Mouse (Mus musculus): ENCODE data around the gene Gm11077. TPM values are rescaled to one million over a fixed set of nuclear protein-coding genes. Genes with fewer than 3 reads are reported as not detected.

Gene Gm11077
- not detected for total RNA-seq (2021)
- long read RNA-seq, experiment 1, result 0 reads
- long read RNA-seq, experiment 2, partial matches to known transcripts, result 0 of 1 reads
- long read RNA-seq, experiment 2, other reads (novel, unspliced or antisense), result 1 of 1 reads

DNA sequence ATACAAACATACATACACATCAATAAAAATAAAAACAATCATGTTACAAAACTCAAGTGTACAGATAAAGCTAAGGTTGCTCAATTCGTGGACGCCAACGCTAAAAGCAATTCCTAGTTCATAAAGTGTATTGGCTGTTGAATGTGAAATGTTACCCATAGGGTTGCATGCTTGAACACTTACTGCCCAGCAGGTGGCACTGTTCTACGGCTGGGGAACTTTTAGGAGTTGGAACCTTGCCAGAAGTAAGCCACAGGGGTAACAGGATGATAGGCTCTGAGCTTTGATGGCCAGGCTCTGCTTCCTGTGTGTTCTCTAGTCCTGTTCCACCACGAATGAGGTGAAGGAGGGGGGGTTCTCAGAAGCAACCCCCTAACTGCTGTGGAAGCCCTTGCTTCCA, at the start of gene Gm11077:
Gene Gm11077, plus strand, starts transcription at position 13 of the 400 bp plus-strand sequence.
- no peak for DNase-seq (ENCODE audit: low spot score in 2 of 2)

DNA sequence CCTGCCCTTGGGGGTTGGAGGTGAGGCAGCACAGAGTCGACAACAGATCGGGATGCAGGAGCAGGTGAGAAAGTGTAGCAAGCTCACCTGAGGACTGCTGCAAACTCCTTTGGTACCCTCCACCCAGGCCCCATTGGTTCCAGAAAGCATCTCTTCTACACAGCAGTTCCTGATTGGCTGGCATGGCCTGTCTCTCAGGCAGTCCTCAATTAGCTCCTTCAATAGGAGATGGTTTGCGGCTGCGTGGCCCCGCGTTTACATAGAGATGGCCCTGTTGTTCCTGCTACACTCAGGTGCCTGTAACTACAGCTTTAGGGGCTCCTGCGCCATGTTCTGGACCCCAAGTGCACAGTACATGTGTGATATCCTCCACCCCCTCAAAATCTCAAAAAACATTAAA, 48.4 kb upstream of the Gm11077 start:
- DNase-seq (ENCODE audit: low spot score in 2 of 2), result no peak

DNA sequence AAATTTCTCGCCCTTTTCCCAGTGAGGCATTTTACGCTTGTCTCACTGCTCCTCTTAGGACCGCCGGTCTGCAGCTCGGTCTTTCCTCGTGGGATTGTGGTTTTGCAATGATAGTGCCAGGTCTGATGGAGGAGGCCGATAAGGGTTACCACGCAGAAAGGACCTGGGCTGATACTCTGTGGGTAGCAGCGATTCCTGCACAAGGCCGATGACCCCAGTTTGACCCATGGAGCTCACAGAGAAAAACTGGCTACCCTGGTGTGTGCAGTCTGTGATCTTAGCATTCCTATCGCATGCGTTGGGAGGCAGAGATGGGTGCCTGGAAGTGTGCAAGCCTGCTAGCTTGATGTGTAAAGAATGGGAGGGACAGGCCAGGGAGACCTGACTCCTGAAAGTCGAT, 46.3 kb upstream of the Gm11077 start:
- DNase-seq (ENCODE audit: low spot score in 2 of 2), result no peak

DNA sequence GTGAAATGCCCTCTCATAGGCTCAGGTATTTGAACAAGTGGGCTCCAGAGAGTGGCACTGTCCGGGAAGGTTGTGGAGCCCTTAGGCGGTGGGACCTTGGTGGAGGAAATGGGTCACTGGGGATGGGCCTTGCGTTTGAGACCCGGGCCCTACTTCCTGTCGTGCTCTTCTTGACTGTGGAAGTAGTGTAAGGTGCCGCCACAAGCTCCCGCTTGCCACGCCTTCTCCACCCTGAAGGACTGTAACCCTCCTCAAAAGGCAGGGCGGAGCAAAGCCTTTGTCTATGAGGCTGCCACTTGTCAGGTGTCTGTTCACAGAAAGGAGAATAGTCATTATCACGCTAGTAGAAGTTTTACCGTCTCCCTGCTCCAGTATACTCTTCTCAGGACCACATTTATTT, 44.7 kb upstream of the Gm11077 start:
- no peak for DNase-seq (ENCODE audit: low spot score in 2 of 2)

DNA sequence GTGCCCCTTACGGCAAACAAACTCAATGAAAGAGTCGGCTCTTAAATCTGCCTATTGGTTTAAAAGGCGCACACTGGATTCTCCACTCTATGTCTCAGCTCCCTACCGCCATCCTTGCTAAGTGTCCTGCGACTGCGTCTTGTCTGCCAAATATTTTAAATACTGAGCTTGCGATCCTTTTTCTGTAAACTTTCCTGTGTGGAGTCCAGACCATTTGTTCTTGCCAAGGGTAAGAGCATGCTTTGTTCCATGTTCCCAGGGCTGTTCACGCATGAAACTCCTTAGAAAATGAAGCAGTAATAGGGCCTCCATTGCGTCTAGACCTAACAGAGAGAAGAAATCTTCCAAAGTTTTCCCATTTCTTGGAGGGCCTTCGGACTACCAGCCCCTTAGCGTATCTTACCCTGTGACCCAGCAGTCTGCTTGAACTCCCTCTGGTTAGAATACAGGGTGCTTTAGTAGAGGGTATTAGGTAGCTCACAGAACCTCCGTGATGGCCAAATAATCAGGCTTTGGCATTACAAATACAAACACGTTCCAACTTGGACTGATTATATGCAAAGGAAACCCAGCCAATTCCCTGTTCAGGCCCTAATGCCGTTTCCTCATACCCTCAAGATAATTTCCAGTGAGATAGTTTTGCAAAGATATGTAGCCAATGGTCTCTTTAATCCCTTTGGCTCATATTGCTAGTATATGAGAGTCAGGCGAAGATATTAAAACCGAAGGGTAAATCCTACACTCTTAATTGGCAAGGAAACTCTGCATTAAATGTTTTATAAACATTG, 39.3 kb upstream of the Gm11077 start:
- DNase-seq (ENCODE audit: low spot score in 2 of 2), result no peak

DNA sequence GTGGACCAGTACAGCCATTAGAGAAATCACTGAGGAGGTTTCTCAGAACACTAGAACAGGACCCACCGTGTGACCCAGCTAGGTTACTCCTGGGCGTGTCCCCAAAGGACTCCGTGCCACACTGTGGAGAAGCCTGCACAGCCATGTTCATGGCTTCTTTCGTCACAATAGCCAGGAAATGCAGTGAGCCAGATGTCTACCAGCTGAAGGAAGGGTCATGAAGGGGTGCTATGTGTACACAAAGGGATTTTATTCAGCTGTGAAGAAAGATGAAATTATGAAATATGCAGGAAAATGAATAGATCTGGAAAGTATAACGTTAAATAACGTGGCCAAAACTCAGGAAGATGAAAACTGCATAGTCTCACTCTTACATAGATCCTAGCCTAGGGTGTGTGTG, 36.9 kb upstream of the Gm11077 start:
- no peak for DNase-seq (ENCODE audit: low spot score in 2 of 2)

DNA sequence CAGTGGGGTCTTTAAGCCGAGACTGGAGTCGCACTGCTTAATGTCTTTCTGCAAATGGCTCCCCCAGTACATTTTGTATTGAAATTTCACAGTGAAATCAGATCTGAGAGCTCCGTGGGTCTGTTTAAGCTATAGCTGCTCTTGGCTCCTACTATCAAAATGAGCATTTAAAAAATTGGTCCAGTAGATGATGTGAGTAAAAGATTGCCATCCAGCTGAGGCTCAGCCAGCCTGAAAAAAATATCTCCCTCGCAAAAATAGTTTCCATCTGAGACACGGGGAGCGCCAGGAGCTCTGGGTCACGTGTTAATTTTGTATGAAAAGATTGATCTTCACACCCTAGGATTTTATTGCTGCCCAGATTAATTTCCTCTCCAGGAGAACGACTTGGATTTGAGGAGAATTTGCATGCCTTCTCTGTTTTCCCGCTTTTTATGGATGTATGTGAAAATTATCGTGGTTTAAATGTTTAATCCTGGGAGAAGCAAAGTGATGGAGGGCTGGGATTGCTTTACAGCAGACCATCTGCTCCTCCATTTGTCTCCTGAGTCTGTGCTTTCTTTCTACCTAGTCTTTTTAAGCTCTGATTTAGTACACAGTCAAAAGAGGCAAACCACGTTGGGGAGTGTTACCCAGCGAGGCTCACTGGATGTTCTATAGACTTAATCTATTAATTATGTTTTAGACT, 32.7 kb upstream of the Gm11077 start:
- DNase-seq (ENCODE audit: low spot score in 2 of 2), result no peak

DNA sequence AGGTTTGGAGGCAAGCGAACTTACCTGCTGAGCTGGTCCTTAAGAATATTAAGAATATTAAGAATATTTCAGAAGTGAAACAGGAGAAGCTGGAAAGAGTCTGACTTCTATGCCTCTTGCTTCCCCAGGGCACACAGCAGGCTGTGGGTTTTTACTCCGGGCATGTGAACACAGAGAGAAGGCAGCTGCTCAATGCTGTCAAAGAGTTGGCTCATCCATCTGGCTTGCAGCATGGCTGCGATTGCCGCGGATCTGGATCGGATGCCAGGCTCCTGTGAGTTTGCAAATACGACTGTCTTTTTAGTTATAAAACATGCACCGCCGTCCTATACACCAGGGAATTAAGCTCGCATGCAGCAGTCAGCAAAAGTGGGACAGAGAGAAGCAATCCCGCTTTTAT, 31.1 kb upstream of the Gm11077 start:
- peak in 1 of 2 experiments; percentile 68 for DNase-seq (ENCODE audit: low spot score in 2 of 2)

DNA sequence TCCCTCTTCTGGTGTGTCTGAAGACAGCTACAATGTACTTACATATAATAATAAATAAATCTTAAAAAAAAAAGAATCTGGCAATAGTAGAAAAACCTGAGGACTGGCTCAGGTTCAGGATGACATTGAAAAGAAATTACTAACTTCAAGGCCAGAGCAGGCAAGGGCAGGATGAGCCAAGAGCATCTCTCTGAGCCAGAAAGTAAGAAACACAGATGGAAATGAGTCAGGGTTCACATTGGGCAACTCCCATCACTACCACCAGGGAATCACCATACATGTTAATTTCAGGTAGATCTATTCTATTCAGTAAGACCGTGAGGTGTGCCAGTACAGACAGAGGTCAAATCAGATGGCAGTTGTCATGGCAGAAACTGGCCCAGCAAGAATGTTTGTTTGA, 30.5 kb upstream of the Gm11077 start:
- no peak for DNase-seq (ENCODE audit: low spot score in 2 of 2)

DNA sequence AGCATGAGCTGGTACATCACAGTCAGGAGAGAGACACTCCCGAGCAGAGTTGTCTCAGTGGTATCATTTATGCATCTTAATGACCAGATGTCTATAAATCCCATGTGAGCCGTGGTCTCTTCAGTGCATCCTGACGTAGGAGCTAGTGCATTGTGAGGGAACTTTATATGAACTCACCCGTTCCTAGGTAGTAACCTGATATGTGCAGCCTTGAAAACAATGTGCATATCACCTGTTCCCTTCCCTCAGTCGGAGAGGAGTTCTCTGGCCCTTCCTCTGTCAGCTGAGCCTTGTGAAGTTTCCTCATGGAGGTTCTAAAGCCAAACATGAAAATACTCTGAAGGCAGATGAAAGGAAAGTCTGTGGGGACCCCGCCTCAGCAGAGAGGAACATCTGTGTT, 27.8 kb upstream of the Gm11077 start:
- no peak for DNase-seq (ENCODE audit: low spot score in 2 of 2)

DNA sequence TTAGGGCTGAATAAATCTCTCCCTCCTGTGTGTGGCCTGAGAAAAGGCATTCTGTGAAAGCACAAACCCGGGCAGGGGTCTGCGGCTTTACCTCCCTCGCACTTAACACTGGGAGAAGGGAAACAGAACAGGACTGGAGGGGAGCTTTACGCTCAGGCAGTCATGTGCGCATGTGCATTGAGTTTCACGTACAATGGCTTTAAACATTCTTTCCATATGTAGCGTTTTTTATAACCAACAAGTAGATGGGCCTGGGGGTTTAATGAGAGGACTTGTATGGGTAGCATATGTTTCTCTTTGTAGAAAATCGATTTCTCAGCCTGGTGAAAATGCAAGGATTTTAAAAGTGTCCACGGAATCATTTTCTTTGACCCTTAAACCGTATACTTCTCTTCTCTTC, 24.0 kb upstream of the Gm11077 start:
- DNase-seq (ENCODE audit: low spot score in 2 of 2), result no peak

DNA sequence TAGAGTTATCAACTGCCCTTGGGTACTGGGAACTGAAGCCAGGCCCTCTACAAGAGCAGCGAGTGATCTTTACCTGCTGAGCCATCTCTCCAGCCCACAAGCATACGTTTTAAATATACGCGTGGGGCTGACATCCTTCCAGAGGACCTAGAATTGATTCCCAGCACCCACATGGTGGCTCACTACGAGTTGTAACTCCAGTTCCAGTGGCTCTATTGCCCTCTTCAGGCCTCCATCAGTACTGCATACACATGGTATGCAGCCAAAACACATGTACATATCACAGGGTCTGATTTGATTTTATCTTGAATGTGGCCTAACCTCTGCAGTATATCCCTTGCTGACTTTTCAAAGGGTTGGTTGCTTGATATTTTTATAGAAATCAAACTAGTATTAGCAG, 23.0 kb upstream of the Gm11077 start:
- no peak for DNase-seq (ENCODE audit: low spot score in 2 of 2)

DNA sequence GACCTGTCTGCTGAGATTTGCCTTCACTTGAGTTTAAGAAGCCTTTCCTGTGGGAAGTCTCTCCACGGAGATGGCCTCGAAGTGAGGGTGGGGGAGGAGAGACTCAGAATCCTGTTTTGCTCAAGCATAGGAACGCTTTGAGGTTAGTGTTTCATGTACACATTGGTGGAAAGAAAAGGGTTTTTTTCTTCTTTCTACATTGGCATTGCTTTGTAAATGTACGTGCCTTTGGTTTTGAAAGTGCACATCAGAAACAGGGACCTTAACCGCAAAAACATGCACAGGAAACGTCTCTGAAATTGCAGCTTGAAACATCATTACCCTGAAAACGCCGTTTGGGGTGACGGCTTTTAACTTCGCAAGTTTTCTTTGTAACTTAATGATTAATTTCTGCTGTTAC, 21.0 kb upstream of the Gm11077 start:
- DNase-seq (ENCODE audit: low spot score in 2 of 2), result no peak

DNA sequence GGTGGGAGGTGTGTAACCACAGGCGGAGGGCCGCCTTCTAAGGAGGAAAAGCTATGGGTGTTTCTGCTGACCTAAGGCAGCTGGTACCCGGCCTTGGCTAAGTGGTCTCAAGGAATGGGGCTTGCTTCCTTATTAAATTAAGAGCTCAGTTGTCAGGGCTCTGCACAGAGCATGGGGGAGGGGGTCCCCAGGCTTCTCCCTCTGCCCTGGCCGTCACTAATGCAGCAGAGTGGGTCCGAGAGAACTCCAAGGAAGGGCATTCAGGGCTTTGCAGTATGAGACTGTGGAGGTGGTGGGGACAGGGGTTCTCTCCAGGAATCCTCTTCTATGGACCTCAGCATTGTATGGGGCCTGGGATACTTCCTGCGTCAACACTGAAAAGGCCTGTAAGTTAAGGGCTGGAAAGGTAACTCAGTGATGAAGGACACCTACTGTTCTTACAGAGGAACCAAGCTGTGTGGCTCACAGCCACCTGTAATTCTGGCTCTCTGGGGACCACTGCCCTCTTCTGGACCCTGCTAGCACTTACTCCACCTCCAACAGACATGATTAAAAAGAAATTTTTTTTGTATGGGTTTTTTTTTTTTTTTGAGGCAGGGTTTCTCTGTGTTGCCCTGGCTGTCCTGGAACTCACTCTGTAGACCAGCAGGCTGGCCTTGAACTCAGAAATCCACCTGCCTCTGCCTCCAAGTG, 19.5 kb upstream of the Gm11077 start:
- no peak for DNase-seq (ENCODE audit: low spot score in 2 of 2)

DNA sequence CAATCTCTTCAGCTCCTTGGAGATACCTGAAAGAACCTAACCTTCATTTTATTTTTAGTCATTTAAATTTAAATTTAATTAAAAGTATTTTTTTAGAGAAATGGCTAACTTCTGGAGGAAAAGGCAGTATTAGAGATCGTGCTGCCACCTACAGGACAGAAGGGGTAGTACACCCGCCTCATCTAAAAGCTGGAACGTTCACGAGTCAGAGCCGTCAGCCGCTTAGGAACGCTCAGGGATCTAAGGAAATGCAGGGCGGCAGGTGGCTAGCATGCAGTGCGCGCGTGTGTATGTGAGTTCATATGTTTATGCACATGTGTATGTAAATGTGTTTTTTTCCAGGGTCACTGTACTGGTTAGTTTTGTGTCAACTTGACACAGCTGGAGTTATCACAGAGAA, 16.3 kb upstream of the Gm11077 start:
- peak in 1 of 2 experiments; percentile 70 for DNase-seq (ENCODE audit: low spot score in 2 of 2)

DNA sequence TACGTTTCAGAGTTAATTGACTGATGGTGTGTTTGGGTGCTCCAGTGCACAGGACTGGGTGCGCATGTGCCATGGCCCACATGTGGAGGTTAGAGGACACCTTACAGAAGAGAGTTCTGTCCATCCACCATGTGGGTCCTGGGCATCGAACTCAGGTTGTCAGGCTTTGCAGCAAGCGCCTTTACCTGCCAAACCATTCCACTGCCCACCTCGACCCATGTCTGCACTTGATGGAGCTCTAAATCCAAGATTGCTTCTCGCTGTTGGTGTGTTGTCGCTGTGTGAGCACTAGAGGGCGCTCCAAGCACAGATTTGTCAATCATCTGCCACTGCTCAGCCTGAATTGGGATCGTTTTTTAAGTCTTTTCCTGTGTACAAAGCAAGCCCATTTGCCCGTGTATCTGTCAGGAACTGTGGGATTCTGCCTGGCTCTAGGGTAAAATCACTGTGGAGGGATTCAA, 14.1 kb upstream of the Gm11077 start:
- DNase-seq (ENCODE audit: low spot score in 2 of 2), result peak; percentile 58 to 73

DNA sequence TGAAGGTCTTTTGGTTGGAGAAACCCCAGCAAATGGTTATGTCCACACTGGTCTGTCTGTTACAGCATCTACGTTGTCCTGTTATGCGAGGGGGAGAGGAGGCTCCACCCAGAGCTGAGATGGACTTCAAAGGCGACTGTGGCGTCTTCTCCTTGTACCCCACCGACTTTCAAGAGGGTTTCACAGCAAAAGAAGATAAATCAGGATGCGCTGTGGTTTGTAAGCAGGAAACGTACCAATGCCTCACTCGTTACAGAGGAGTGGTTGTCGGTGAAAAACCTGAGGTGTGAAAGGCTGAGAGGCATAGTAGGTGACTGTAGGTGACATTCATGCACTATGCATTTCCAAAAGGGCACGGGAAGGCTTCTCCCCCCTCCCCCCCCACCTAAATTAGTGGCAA, 7.0 kb upstream of the Gm11077 start:
- DNase-seq (ENCODE audit: low spot score in 2 of 2), result no peak

DNA sequence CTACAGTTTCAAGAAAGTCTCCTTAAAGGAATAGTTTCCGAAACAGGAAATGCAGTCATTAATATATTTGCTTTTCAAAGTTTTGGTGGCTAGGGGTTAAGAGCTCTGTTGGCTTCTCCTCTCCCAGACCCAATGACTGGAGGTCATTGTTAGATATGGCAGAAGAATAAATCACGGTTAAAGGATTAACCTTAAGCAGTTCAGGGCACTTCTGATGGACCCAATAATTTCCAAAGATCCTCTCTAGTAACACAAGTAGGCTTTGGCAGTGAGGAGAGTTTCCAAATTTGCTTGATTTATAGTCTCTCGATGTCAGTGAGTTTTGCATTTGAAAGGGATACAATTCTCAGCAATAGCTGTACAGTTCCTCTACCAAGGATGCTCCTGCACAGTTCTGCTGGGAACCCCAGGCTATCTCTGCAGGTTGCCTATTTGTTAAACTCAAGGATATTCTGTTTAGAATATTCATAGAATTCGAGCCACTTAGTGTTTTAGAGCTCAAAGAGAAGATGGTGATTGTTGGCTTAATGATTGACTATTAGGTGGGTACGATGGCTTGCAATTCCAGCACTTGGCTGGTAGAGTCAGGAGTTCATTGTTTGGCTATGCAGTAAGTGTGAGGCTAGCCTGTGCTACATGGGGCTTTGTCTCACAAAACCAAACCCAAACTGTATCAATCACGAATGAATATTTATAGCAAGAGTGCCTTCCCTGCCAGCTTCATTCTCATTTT, 1.8 kb downstream of the Gm11077 start:
- DNase-seq (ENCODE audit: low spot score in 2 of 2), result no peak

DNA sequence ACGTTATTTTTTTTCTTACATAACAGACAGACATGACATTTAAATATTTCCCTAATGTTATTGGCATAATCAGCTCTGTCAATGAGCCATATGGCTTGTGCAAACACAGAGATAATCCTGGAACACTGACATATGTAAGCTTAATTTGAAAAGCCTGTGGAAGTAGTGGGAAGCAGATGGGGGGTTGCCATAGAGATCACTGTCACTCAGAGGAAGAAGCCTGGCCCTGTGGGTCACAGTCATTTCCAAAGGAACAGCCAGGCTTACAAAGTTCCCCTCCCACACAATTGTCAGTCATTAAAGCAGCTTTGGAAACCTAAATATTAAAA, 2.3 kb downstream of the Gm11077 start:
- DNase-seq (ENCODE audit: low spot score in 2 of 2), result no peak

DNA sequence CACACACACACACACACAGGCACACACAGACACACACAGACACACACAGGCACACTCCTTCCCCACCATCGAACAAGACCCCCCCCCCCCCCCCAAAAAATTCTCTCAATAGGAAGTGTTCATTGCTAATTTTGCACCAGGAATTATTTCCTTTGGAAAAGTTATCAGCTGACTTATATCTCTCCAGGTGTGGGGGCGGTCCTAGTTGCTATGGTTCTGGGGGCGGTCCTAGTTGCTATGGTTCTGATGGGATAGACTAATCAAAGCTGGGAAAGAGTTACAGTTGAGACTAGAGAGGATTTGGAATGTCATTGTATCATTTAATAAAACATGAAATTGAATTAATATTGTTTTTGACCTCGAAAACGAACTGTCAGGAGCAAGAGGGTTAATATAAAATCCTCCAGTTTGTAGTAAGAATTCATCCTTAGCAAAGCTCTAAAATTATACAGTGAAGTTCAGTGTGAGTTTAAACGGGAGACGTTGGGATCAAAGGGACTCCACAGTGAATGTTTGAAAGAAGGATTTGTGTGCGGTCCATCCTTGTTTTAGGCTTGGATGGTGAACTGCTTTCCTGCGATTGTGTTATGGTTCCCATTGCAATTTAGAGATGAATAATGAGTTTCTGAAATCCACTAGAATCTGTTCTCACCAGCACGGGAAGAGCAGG, 4.0 kb downstream of the Gm11077 start:
- no peak for DNase-seq (ENCODE audit: low spot score in 2 of 2)

DNA sequence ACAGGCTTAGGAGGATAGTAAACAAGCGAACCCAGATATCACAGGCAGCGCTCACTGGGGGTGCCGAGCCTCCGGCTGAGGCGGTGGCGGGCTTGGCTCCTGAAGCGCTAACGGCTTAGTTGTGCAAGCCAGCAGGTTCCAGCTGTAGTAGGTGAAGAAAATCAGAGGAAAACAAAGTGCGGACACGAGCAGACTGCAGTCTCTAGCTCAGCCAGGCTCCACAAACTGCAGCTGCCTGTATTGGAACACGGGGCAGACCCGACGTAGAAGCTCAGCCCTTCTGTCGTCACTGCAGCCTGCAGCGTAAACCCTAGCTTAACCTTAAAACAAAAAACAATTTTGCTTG, 4.5 kb downstream of the Gm11077 start:
- peak in 1 of 2 experiments; percentile 18 for DNase-seq (ENCODE audit: low spot score in 2 of 2)

Data from gastrocnemius, postnatal 4 days (tissue).